Mouse (Mus musculus): ENCODE results near the gene Plaur. TPM values are rescaled to one million over a fixed set of nuclear protein-coding genes. Genes with fewer than 3 reads are reported as not detected.
A peak's percentile ranks its signal among the peaks of the same experiment; 100 is the strongest.

Plaur gene
- polyA plus RNA-seq, 1 experiment from 2014 or later = 8.7 TPM

DNA sequence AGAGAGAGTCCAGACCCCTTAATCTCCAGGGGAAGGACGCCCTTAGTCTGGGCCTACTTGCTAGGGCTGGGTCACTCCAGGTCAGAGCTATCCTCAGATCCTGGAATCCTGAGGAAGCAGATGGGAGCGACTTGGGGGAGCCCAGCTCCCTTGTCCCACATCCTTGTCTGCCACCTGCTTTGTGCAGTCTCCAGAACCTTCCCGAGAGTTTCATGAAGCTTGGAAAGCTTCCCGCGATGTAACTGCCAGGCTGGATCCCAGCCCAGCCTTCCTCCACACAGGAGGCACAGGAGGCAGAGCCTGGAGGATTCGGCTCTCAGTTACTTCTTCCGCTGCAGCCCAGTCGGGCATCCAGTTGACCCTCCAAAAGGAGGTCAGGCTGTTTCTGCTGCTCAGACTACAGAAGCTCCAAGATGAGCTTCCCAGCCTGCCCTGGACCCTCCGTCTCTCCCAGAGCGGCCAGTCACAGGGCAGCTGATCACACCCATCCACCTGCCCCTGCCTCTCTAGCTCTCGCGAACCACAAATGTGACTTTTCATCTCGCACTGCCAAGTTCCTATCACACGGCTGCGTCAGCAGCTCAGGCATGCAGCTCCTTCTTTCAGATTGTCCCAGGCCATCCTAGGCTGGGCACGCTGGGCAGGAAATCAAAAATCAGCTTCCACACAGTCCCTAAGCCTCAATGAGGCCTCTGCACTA, 32.7 kb upstream of the Plaur start:
- Histone ChIP-seq H3K9ac (no peak overlapping the region), H3K9me3 (no peaks in the 10 kb centered on the region), H3K4me1 (replicated peaks) (no peaks in the 10 kb centered on the region), H3K27me3 (replicated peaks) (peaks cover 15% of the 10 kb centered on the region), H3K27ac (no peak overlapping the region), H3K4me3 (replicated peaks) (no peak overlapping the region), H3K4me2 (replicated peaks) (no peak overlapping the region), H3K36me3 (no peaks in the 10 kb centered on the region)
- 73% methylated on average over 16 of the region's 16 CpGs for WGBS
- no peak for ATAC-seq

GRCm38 (mm10) chr7:24430551-24431345, 31.5 kb upstream of the Plaur start:
- Histone ChIP-seq H3K36me3 (no peaks in the 10 kb centered on the region), H3K4me3 (replicated peaks) (no peak overlapping the region), H3K27me3 (replicated peaks) (peaks cover 15% of the 10 kb centered on the region), H3K4me1 (replicated peaks) (no peaks in the 10 kb centered on the region), H3K4me2 (replicated peaks) (no peak overlapping the region), H3K9ac (no peak overlapping the region), H3K27ac (no peak overlapping the region), H3K9me3 (no peaks in the 10 kb centered on the region)
- no peak for ATAC-seq
- WGBS = 92% methylated on average over 15 of the region's 15 CpGs

DNA sequence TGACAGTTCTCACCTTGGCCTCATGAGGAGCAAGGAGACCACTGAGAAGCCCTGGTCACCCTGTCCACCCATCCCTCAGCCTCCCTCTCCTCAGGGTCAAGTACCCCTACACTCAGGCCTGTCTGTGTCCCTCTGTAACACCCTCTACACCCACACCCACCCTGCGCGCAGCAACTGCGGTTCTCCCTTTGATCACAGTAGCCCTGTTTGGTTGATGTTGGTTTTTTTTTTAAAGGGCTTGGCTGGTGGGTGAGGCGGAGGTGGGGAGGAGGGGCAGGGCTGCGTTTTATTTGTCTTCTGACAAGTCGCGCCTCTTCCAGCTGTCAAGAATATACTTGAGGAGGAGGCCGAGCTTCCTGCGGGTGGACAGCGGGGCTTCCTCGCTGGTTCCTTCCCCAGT, 30.6 kb upstream of the Plaur start:
- H3K27ac ChIP-seq = no peak overlapping the region
- H3K9me3 ChIP-seq = no peaks in the 10 kb centered on the region
- H3K4me1 ChIP-seq (replicated peaks) = no peaks in the 10 kb centered on the region
- H3K4me3 ChIP-seq (replicated peaks) = no peak overlapping the region
- peaks cover 15% of the 10 kb centered on the region for H3K27me3 ChIP-seq (replicated peaks)
- peak; percentile 24; the same call in 1 of the 2 replicates for ATAC-seq
- 0 out of 2 replicates have a peak overlapping the region, but pooled peaks have one; percentile 14 for H3K4me2 ChIP-seq (replicated peaks)
- no peaks in the 10 kb centered on the region for H3K36me3 ChIP-seq
- WGBS = 35% methylated on average over 11 of the region's 11 CpGs
- no peak overlapping the region for H3K9ac ChIP-seq

DNA sequence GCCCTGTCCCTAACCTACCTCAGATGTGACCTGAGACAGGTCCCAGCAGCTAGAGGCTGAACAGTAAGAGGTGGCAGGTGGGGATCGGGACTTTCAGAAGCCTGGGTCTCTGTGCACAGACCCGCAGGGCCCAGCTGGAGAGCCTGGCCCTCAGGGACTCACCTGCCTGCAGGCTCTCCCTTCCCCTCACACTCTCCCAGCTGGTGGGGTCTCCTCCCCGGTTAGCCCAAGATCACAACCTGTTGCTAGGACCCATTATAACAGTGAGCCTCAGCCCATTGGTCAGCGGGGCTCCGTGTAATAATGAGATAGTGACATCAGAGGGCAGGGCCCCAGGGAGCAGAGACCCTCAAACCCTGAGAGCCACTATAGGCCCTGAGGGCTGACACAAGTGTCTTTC, 27.0 kb upstream of the Plaur start:
- no peaks in the 10 kb centered on the region for H3K36me3 ChIP-seq
- no peak for ATAC-seq
- H3K9ac ChIP-seq = no peak overlapping the region
- no peak overlapping the region for H3K27ac ChIP-seq
- H3K27me3 ChIP-seq (replicated peaks) = peaks cover 15% of the 10 kb centered on the region
- H3K4me1 ChIP-seq (replicated peaks) = no peaks in the 10 kb centered on the region
- no peak overlapping the region for H3K4me3 ChIP-seq (replicated peaks)
- H3K4me2 ChIP-seq (replicated peaks) = no peak overlapping the region
- WGBS = 76% methylated on average over 5 of the region's 5 CpGs
- H3K9me3 ChIP-seq = no peaks in the 10 kb centered on the region

DNA sequence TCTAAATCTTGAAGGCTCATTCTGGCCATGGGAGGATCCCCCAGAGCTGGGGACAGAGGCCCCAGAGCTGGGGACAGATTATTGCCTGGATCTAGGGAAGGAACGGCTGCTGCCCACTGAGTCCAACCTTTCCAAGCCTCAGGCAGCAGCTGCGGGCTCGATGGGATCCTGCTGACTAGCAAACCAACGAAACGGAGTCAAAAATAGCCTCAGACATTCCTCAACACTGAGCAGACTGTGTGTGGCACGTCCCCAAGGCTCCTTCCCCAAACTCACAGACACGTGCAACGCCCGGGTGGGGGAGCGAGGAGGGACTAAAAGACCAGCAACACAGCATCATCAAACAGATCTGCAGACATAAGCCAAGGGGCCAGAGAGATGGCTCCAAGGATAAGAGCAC, 24.3 kb upstream of the Plaur start:
- 61% methylated on average over 10 of the region's 10 CpGs for WGBS
- no peaks in the 10 kb centered on the region for H3K4me1 ChIP-seq (replicated peaks)
- peaks cover 5% of the 10 kb centered on the region for H3K27me3 ChIP-seq (replicated peaks)
- H3K36me3 ChIP-seq = no peaks in the 10 kb centered on the region
- H3K9me3 ChIP-seq = no peaks in the 10 kb centered on the region
- H3K4me3 ChIP-seq (replicated peaks) = no peak overlapping the region
- ATAC-seq = no peak
- H3K27ac ChIP-seq = no peak overlapping the region
- no peak overlapping the region for H3K4me2 ChIP-seq (replicated peaks)
- H3K9ac ChIP-seq = no peak overlapping the region

DNA sequence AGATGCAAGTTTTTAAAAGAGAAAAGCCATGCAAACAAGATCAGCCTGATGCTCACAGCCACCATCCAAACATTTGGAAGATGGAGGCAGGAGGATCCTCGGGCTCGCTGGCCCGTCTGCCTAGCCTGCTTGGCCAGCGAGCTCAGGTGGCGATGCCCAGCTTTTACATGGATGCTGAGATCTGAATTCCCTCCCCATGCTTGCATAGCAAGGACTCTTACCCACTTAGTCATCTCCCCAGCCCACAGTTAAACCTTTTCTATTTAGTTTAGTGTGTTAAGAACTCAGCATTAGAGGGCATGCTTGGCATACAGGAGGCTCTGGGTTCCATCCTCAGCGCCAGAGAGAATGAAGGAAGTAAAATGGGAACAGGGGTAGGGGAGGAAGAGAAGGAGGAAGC, 23.1 kb upstream of the Plaur start:
- ATAC-seq = no peak
- Histone ChIP-seq H3K9me3 (no peaks in the 10 kb centered on the region), H3K4me2 (replicated peaks) (no peak overlapping the region), H3K4me3 (replicated peaks) (no peak overlapping the region), H3K36me3 (no peaks in the 10 kb centered on the region), H3K27ac (no peak overlapping the region), H3K9ac (no peak overlapping the region), H3K4me1 (replicated peaks) (no peaks in the 10 kb centered on the region), H3K27me3 (replicated peaks) (no peaks in the 10 kb centered on the region)
- 76% methylated on average over 6 of the region's 6 CpGs for WGBS

GRCm38 (mm10) chr7:24439891-24440290, 22.4 kb upstream of the Plaur start:
- no peaks in the 10 kb centered on the region for H3K9me3 ChIP-seq
- no peaks in the 10 kb centered on the region for H3K4me1 ChIP-seq (replicated peaks)
- no peak overlapping the region for H3K9ac ChIP-seq
- 66% methylated on average over 7 of the region's 7 CpGs for WGBS
- no peaks in the 10 kb centered on the region for H3K36me3 ChIP-seq
- no peak for ATAC-seq
- H3K27ac ChIP-seq = no peak overlapping the region
- no peaks in the 10 kb centered on the region for H3K27me3 ChIP-seq (replicated peaks)
- no peak overlapping the region for H3K4me2 ChIP-seq (replicated peaks)
- H3K4me3 ChIP-seq (replicated peaks) = no peak overlapping the region

DNA sequence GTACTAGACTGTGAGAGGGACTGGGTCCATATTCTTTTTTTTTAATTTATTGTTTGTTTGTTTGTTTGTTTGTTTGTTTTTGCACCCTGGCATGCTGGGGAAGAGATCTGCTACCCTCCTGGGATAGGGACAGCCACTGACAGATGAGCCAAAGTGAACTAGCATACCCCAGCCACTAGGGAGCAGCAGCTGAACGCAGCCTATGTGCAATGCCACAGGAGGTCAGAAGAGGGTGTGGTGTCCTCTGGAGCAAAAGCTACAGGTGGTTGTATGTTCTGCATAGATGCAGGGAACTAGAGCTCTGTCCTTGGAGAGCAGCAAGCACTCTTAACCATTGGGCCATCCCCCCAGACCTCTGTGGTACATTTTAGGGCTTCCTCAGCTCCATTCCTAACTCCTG, 20.5 kb upstream of the Plaur start:
- Histone ChIP-seq H3K4me2 (replicated peaks) (no peak overlapping the region), H3K27me3 (replicated peaks) (no peaks in the 10 kb centered on the region), H3K36me3 (no peaks in the 10 kb centered on the region), H3K4me1 (replicated peaks) (no peaks in the 10 kb centered on the region), H3K9me3 (no peaks in the 10 kb centered on the region), H3K27ac (no peak overlapping the region), H3K9ac (no peak overlapping the region), H3K4me3 (replicated peaks) (no peak overlapping the region)
- peak; percentile 86 for ATAC-seq
- WGBS = 0% methylated on average over 1 of the region's 1 CpGs

DNA sequence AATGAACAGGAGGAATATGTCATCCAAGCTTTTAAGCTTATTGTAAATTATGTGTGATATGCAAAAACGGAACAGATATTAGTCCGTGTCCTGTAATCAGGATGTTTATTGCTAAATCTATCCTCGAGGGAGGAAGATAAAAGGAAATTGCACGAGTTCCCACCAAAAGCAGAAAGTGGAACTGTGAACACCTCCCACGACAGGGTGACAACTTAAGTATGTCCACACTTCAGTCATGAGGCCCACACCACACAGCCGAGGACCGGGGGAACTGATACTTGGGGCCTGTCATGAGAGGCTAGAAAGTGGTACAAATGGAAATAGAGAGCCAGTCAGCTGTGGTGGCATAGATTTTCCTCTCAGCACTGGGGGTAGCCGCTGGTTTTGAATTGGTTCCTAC, 20.0 kb upstream of the Plaur start:
- no peak overlapping the region for H3K4me3 ChIP-seq (replicated peaks)
- no peaks in the 10 kb centered on the region for H3K4me1 ChIP-seq (replicated peaks)
- H3K36me3 ChIP-seq = no peaks in the 10 kb centered on the region
- no peaks in the 10 kb centered on the region for H3K9me3 ChIP-seq
- no peaks in the 10 kb centered on the region for H3K27me3 ChIP-seq (replicated peaks)
- WGBS = 66% methylated on average over 8 of the region's 8 CpGs
- H3K27ac ChIP-seq = no peak overlapping the region
- no peak for ATAC-seq
- H3K4me2 ChIP-seq (replicated peaks) = no peak overlapping the region
- H3K9ac ChIP-seq = no peak overlapping the region

- Histone ChIP-seq H3K36me3 (no peaks in the 10 kb centered on the region), H3K9ac (no peak overlapping the region), H3K27me3 (replicated peaks) (no peaks in the 10 kb centered on the region), H3K27ac (no peak overlapping the region), H3K9me3 (no peaks in the 10 kb centered on the region), H3K4me1 (replicated peaks) (no peaks in the 10 kb centered on the region), H3K4me3 (replicated peaks) (no peak overlapping the region), H3K4me2 (replicated peaks) (no peak overlapping the region)
- 90% methylated on average over 9 of the region's 9 CpGs for WGBS
- ATAC-seq = no peak
These were observed 16.9 kb upstream of the Plaur start for GRCm38 (mm10) chr7:24445266-24445926.

GRCm38 (mm10) chr7:24446697-24447340, 15.5 kb upstream of the Plaur start:
- no peaks in the 10 kb centered on the region for H3K27me3 ChIP-seq (replicated peaks)
- H3K27ac ChIP-seq = no peak overlapping the region
- H3K9me3 ChIP-seq = no peaks in the 10 kb centered on the region
- H3K9ac ChIP-seq = no peak overlapping the region
- WGBS = 70% methylated on average over 7 of the region's 7 CpGs
- no peak overlapping the region for H3K4me2 ChIP-seq (replicated peaks)
- no peak overlapping the region for H3K4me3 ChIP-seq (replicated peaks)
- H3K4me1 ChIP-seq (replicated peaks) = no peaks in the 10 kb centered on the region
- no peaks in the 10 kb centered on the region for H3K36me3 ChIP-seq
- no peak for ATAC-seq

Data from intestine, embryonic 15.5 days (tissue).